Comparison of ENCODE assay signal across 16 mouse cellular contexts in the genomic region with DNA sequence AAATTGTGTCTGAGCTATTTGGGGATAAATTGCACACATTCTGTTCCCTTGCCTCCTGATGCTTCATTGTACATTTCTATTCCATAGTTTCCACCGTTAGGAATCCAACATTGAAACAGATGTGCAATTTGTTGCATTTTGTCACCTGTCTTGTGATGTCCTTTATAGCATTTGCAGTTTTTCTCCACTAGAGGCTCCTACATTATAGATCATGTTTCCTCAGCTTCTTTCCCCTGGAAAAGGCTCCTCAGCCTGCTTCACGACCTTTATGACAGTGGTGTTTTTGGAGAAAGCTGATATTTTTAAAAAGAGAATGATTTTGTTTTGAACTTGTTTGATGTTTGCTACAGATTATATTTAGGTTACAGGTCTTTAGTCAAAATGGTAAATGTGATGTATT. TPM values are rescaled to one million over a fixed set of nuclear protein-coding genes. Genes with fewer than 3 reads are reported as not detected.
DNase-seq lines count a peak whose midpoint lies in the region; ATAC-seq and TF ChIP-seq lines count a peak whose summit lies in the region.
"Had no signal": no experiment of that assay in that cellular context is flagged by ENCODE, and none has a peak within 500 bp of the region (broad histone marks: within the 10 kb centered on the region; RNA-seq: fewer than 3 reads in every experiment).

No protein-coding gene starts in this region.

- ATAC-seq in frontal cortex, adult (ENCODE audit: low TSS enrichment) = peak; percentile 78
- peak; percentile 66; the same call in 1 of the 2 replicates for ATAC-seq in megakaryocyte progenitor cell, adult 5-6 weeks (replicated peaks; ENCODE audit: poor library complexity)
- ATAC-seq: intestine, embryonic 16.5 days had no signal

- intact Hi-C loops in left cerebral cortex, adult 2 months (cut with DNase I) = no loop called here
- intact Hi-C loops in left cerebral cortex, postnatal 14 days (cut with DNase I) = loop anchor here (2.0 kb wide), 1 partner anchor 368 kb away; no protein-coding TSS in a partner anchor

- H3K27me3 ChIP-seq in MEL (ENCODE audit: control insufficient read depth in 1 of 2, insufficient read depth in 2 of 2, low read length in 2 of 2) = no peaks in the 10 kb centered on the region
- H3K27me3 ChIP-seq: neural tube, embryonic 15.5 days had no signal

- H3K9me3 ChIP-seq in MEL (replicated peaks; ENCODE audit: insufficient read depth, low read length) = no peaks in the 10 kb centered on the region
- H3K9me3 ChIP-seq: heart, embryonic 13.5 days; neural tube, embryonic 15.5 days had no signal

- H3K36me3 ChIP-seq in MEL (ENCODE audit: control insufficient read depth in 1 of 2, insufficient read depth in 2 of 2, low read length in 2 of 2) = no peaks in the 10 kb centered on the region
- H3K36me3 ChIP-seq: heart, embryonic 13.5 days; neural tube, embryonic 15.5 days had no signal

- no peak overlapping the region for H3K4me3 ChIP-seq in left cerebral cortex, adult 2 months
- H3K4me3 ChIP-seq in MEL (ENCODE audit: control insufficient read depth in 1 of 2, insufficient read depth in 1 of 2, low read depth in 2 of 2, low read length in 2 of 2) = no peak overlapping the region
- H3K4me3 ChIP-seq: erythroblast, embryonic 14.5 days; heart, embryonic 13.5 days; neural tube, embryonic 15.5 days had no signal

- TF ChIP-seq RAD21 in MEL (IDR thresholded peaks at IDR 0.05; ENCODE audit: low read depth, low read length) = peak; percentile 63

- no peak for TF ChIP-seq EP300 in MEL (IDR thresholded peaks at IDR 0.05; ENCODE audit: low read depth in 1 of 2, low read length in 2 of 2)

- no peaks in the 10 kb centered on the region for H3K4me1 ChIP-seq in MEL (ENCODE audit: control insufficient read depth in 1 of 2, insufficient read depth in 2 of 2, low read length in 2 of 2)
- H3K4me1 ChIP-seq: heart, embryonic 13.5 days; neural tube, embryonic 15.5 days had no signal

- no peaks in the 10 kb centered on the region for H3K79me2 ChIP-seq in MEL (ENCODE audit: control insufficient read depth, insufficient read depth, low read length, poor library complexity)

- TF ChIP-seq CTCF in left cerebral cortex, adult 2 months (IDR thresholded peaks at IDR 0.05) = peak; percentile 65
- peak in 2 of 3 experiments; percentile 33 to 61; a peak in 4 of 6 replicates for TF ChIP-seq CTCF in MEL (IDR thresholded peaks at IDR 0.05 in 2 of 3, conservative IDR thresholded peaks at IDR 0.05 in 1 of 3; ENCODE audit: control insufficient read depth in 1 of 3, insufficient read depth in 1 of 3, low read depth in 2 of 3, low read length in 3 of 3, poor library complexity in 1 of 3, severe bottlenecking in 1 of 3)

- H3K9ac ChIP-seq in MEL (ENCODE audit: control insufficient read depth, low read depth, low read length, poor library complexity, severe bottlenecking) = no peak overlapping the region
- H3K9ac ChIP-seq: heart, embryonic 13.5 days; neural tube, embryonic 15.5 days had no signal

- TF ChIP-seq POLR2A in MEL (IDR thresholded peaks at IDR 0.05; ENCODE audit: control insufficient read depth in 1 of 2, insufficient read depth in 1 of 2, low read depth in 1 of 2, low read length in 2 of 2, poor library complexity in 1 of 2) = no peak

- no peak for DNase-seq in frontal cortex, postnatal 10 days (ENCODE audit: low spot score in 2 of 2)
- DNase-seq in left cerebral cortex, adult 2 months (ENCODE audit: extremely low spot score in 1 of 2, low spot score in 2 of 2) = no peak
- no peak for DNase-seq in left cerebral cortex, postnatal 14 days (ENCODE audit: low spot score in 2 of 2)
- peak; percentile 40 for DNase-seq in MEL (ENCODE audit: low read depth, low spot score)
- no peak for DNase-seq in frontal cortex, postnatal 36 days (ENCODE audit: low spot score in 2 of 2)
- DNase-seq: cerebellum, postnatal 14 days; gastrocnemius, postnatal 10 days; left cerebral cortex, postnatal 4 days; lung, postnatal 14 days; thymus, postnatal 14 days had no signal

- no peak overlapping the region for H3K27ac ChIP-seq in left cerebral cortex, adult 2 months
- no peak overlapping the region for H3K27ac ChIP-seq in MEL (ENCODE audit: control insufficient read depth, low read depth, low read length)
- H3K27ac ChIP-seq: heart, embryonic 13.5 days; neural tube, embryonic 15.5 days had no signal

TF ChIP-seq in MEL, 35 proteins besides CTCF, POLR2A, EP300 and RAD21:
- peak; percentile 70 for TF ChIP-seq SMC3 (IDR thresholded peaks at IDR 0.05; ENCODE audit: low read depth, low read length)
- no peak for TF ChIP-seq KAT2A (conservative IDR thresholded peaks at IDR 0.05; ENCODE audit: low read depth, low read length)
- peak; percentile 60 for TF ChIP-seq ZC3H11A (IDR thresholded peaks at IDR 0.05; ENCODE audit: low read depth, low read length)

RNA-seq across cellular contexts. Expression of a gene that starts 18.7 kb away (rescaled TPM):
- total RNA-seq in left cerebral cortex, adult 2 months (2021) = not detected
- under 1 TPM in 1 of 2 experiments, not detected in 1; 0.31 TPM for total RNA-seq in left cerebral cortex, postnatal 14 days (2021)
- total RNA-seq in MEL (2012; rRNA removed) = not detected in 2 replicates
- not detected for polyA plus RNA-seq in MEL (2012; ENCODE audit: insufficient read depth in 1 of 2, insufficient read length in 2 of 2, low read depth in 1 of 2, low replicate concordance in 2 of 2, missing spikeins in 1 of 2)
- total RNA-seq in megakaryocyte progenitor cell, adult 5-6 weeks (2015) = not detected in 2 replicates
- total RNA-seq in megakaryocyte progenitor cell, adult 5-6 weeks (2017) = not detected in 2 replicates
- total RNA-seq: gastrocnemius, postnatal 10 days had no signal
- polyA plus RNA-seq: erythroblast, embryonic 14.5 days; intestine, embryonic 16.5 days had no signal

RNA-seq across cellular contexts. Expression of a gene that starts 25.1 kb away (rescaled TPM):
- total RNA-seq in left cerebral cortex, adult 2 months (2021) = 10 to 100 TPM; 30.2 to 36.2 TPM
- total RNA-seq in left cerebral cortex, postnatal 14 days (2021) = 10 to 100 TPM; 30.2 to 34.4 TPM
- total RNA-seq in MEL (2012; rRNA removed) = 22.7 and 24.9 TPM in 2 replicates
- polyA plus RNA-seq in MEL (2012; ENCODE audit: insufficient read depth in 1 of 2, insufficient read length in 2 of 2, low read depth in 1 of 2, low replicate concordance in 2 of 2, missing spikeins in 1 of 2) = 10 to 100 TPM in 1 of 2 experiments, not detected in 1; 21.2 TPM
- 57.9 and 81.2 TPM in 2 replicates for total RNA-seq in megakaryocyte progenitor cell, adult 5-6 weeks (2015)
- 38.7 and 72.6 TPM in 2 replicates for total RNA-seq in megakaryocyte progenitor cell, adult 5-6 weeks (2017)

RNA-seq across cellular contexts. Expression of a gene that starts 33.8 kb away (rescaled TPM):
- total RNA-seq in left cerebral cortex, adult 2 months (2021) = 10 to 100 TPM; 17.4 to 18.3 TPM
- total RNA-seq in left cerebral cortex, postnatal 14 days (2021) = 10 to 100 TPM; 20.1 to 22.1 TPM
- 0.07 TPM in 1 of 2 replicates, not detected in the other for total RNA-seq in MEL (2012; rRNA removed)
- polyA plus RNA-seq in MEL (2012; ENCODE audit: insufficient read depth in 1 of 2, insufficient read length in 2 of 2, low read depth in 1 of 2, low replicate concordance in 2 of 2, missing spikeins in 1 of 2) = 1 to 10 TPM in 1 of 2 experiments, not detected in 1; 1.1 TPM
- total RNA-seq in megakaryocyte progenitor cell, adult 5-6 weeks (2015) = not detected in 2 replicates
- total RNA-seq in megakaryocyte progenitor cell, adult 5-6 weeks (2017) = not detected in 2 replicates
- total RNA-seq: gastrocnemius, postnatal 10 days had no signal
- polyA plus RNA-seq: erythroblast, embryonic 14.5 days; heart, embryonic 13.5 days; intestine, embryonic 16.5 days had no signal

RNA-seq across cellular contexts. Expression of a gene that starts 43.6 kb away (rescaled TPM):
- total RNA-seq in left cerebral cortex, adult 2 months (2021) = 1 to 10 TPM; 4.1 to 4.8 TPM
- total RNA-seq in left cerebral cortex, postnatal 14 days (2021) = 1 to 10 TPM; 3.2 to 4.7 TPM
- total RNA-seq in MEL (2012; rRNA removed) = 9.9 and 10.4 TPM in 2 replicates
- 10 to 100 TPM; 23.6 to 50.6 TPM for polyA plus RNA-seq in MEL (2012; ENCODE audit: insufficient read depth in 1 of 2, insufficient read length in 2 of 2, low read depth in 1 of 2, low replicate concordance in 2 of 2, missing spikeins in 1 of 2)
- not detected in 2 replicates for total RNA-seq in megakaryocyte progenitor cell, adult 5-6 weeks (2015)
- total RNA-seq in megakaryocyte progenitor cell, adult 5-6 weeks (2017) = not detected in 2 replicates
- total RNA-seq: gastrocnemius, postnatal 10 days had no signal
- polyA plus RNA-seq: heart, embryonic 13.5 days; intestine, embryonic 16.5 days had no signal

RNA-seq across cellular contexts. Expression of a gene that starts 58.1 kb away (rescaled TPM):
- under 1 TPM; 0.28 to 0.34 TPM for total RNA-seq in left cerebral cortex, adult 2 months (2021)
- total RNA-seq in left cerebral cortex, postnatal 14 days (2021) = under 1 TPM in 1 of 2 experiments, not detected in 1; 0.18 TPM
- total RNA-seq in MEL (2012; rRNA removed) = not detected in 2 replicates
- not detected for polyA plus RNA-seq in MEL (2012; ENCODE audit: insufficient read depth in 1 of 2, insufficient read length in 2 of 2, low read depth in 1 of 2, low replicate concordance in 2 of 2, missing spikeins in 1 of 2)
- not detected in 2 replicates for total RNA-seq in megakaryocyte progenitor cell, adult 5-6 weeks (2015)
- total RNA-seq in megakaryocyte progenitor cell, adult 5-6 weeks (2017) = not detected in 2 replicates
- total RNA-seq: gastrocnemius, postnatal 10 days had no signal
- polyA plus RNA-seq: erythroblast, embryonic 14.5 days; heart, embryonic 13.5 days; intestine, embryonic 16.5 days had no signal

Comparison
In these comparisons a context has a peak if more than half of its experiments do, and no peak if none do; other contexts are left out.
1. RNA of a gene that starts 33.8 kb away (total RNA-seq): 20.1 to 22.1 TPM in left cerebral cortex, postnatal 14 days and 17.4 to 18.3 TPM in left cerebral cortex, adult 2 months; 0.07 TPM in MEL and not detected in megakaryocyte progenitor cell, adult 5-6 weeks; every median in the first group is over 10 times any median in the second.